ENCODE assay signal across 17 mouse cellular contexts in genomic region chr14:28068021-28068420, GRCm38 (mm10).
A peak's percentile ranks its signal among the peaks of the same experiment; 100 is the strongest.
DNase-seq lines count a peak whose midpoint lies in the region; ATAC-seq lines count a peak whose summit lies in the region.
"Had no signal": no experiment of that assay in that cellular context is flagged by ENCODE, and none has a peak within 500 bp of the region (broad histone marks: within the 10 kb centered on the region; RNA-seq: fewer than 3 reads in every experiment).

No protein-coding gene starts in this region.

- H3K9me3 ChIP-seq in hindbrain, embryonic 11.5 days (ENCODE audit: control insufficient read depth, low read length): no peaks in the 10 kb centered on the region
- no peaks in the 10 kb centered on the region for H3K9me3 ChIP-seq in hindbrain, embryonic 16.5 days (ENCODE audit: control insufficient read depth, low read length)
- H3K9me3 ChIP-seq in midbrain, embryonic 10.5 days (replicated peaks): no peaks in the 10 kb centered on the region
- no peaks in the 10 kb centered on the region for H3K9me3 ChIP-seq in midbrain, embryonic 15.5 days
- H3K9me3 ChIP-seq in midbrain, embryonic 14.5 days (ENCODE audit: control insufficient read depth, low read length): no peaks in the 10 kb centered on the region
- H3K9me3 ChIP-seq: heart, embryonic 12.5 days; limb, embryonic 10.5 days; liver, embryonic 12.5 days had no signal

- H3K9ac ChIP-seq in hindbrain, embryonic 11.5 days (ENCODE audit: low read depth, low read length): no peak overlapping the region
- H3K9ac ChIP-seq in hindbrain, embryonic 16.5 days (ENCODE audit: low read depth, low read length): no peak overlapping the region
- H3K9ac ChIP-seq in midbrain, embryonic 15.5 days: no peak overlapping the region
- no peak overlapping the region for H3K9ac ChIP-seq in midbrain, embryonic 14.5 days (replicated peaks; ENCODE audit: low read length)
- H3K9ac ChIP-seq: heart, embryonic 12.5 days; liver, embryonic 12.5 days had no signal

- WGBS in hindbrain, embryonic 11.5 days: 57% methylated on average over 12 of the region's 12 CpGs
- 30% methylated on average over 12 of the region's 12 CpGs for WGBS in hindbrain, embryonic 16.5 days
- WGBS in midbrain, embryonic 10.5 days: 57% methylated on average over 12 of the region's 12 CpGs
- WGBS in midbrain, embryonic 15.5 days: 28% methylated on average over 12 of the region's 12 CpGs
- 33% methylated on average over 12 of the region's 12 CpGs for WGBS in midbrain, embryonic 14.5 days

- H3K4me2 ChIP-seq in hindbrain, embryonic 11.5 days (replicated peaks; ENCODE audit: low read depth, low read length): no peak overlapping the region
- no peak overlapping the region for H3K4me2 ChIP-seq in hindbrain, embryonic 16.5 days (ENCODE audit: low read length)
- no peak overlapping the region for H3K4me2 ChIP-seq in midbrain, embryonic 15.5 days
- H3K4me2 ChIP-seq in midbrain, embryonic 14.5 days (ENCODE audit: low read length): no peak overlapping the region
- H3K4me2 ChIP-seq: heart, embryonic 12.5 days; liver, embryonic 12.5 days had no signal

- no peaks in the 10 kb centered on the region for H3K27me3 ChIP-seq in hindbrain, embryonic 11.5 days (ENCODE audit: control insufficient read depth, insufficient read depth, low read length)
- H3K27me3 ChIP-seq in hindbrain, embryonic 16.5 days (replicated peaks; ENCODE audit: control insufficient read depth, insufficient read depth, low read length): no peaks in the 10 kb centered on the region
- peaks cover 6% of the 10 kb centered on the region; the same call in 1 of the 2 replicates for H3K27me3 ChIP-seq in midbrain, embryonic 10.5 days (ENCODE audit: low read depth, poor library complexity, severe bottlenecking)
- H3K27me3 ChIP-seq in midbrain, embryonic 15.5 days (replicated peaks): no peaks in the 10 kb centered on the region
- no peaks in the 10 kb centered on the region for H3K27me3 ChIP-seq in midbrain, embryonic 14.5 days (ENCODE audit: control insufficient read depth, insufficient read depth, low read length)
- H3K27me3 ChIP-seq: heart, embryonic 12.5 days; liver, embryonic 12.5 days had no signal

- H3K36me3 ChIP-seq in hindbrain, embryonic 11.5 days (ENCODE audit: control insufficient read depth, insufficient read depth, low read length): no peaks in the 10 kb centered on the region
- H3K36me3 ChIP-seq in hindbrain, embryonic 16.5 days (ENCODE audit: control insufficient read depth, insufficient read depth, low read length): no peaks in the 10 kb centered on the region
- H3K36me3 ChIP-seq in midbrain, embryonic 10.5 days: no peaks in the 10 kb centered on the region
- H3K36me3 ChIP-seq in midbrain, embryonic 15.5 days (replicated peaks): no peaks in the 10 kb centered on the region
- H3K36me3 ChIP-seq in midbrain, embryonic 14.5 days (ENCODE audit: control insufficient read depth, insufficient read depth, low read length): no peaks in the 10 kb centered on the region
- H3K36me3 ChIP-seq: G1E; heart, embryonic 12.5 days; limb, embryonic 10.5 days; liver, embryonic 12.5 days had no signal

- no peaks in the 10 kb centered on the region for H3K4me1 ChIP-seq in hindbrain, embryonic 11.5 days (replicated peaks; ENCODE audit: control insufficient read depth, insufficient read depth, low read length)
- H3K4me1 ChIP-seq in hindbrain, embryonic 16.5 days (ENCODE audit: control insufficient read depth, insufficient read depth, low read depth, low read length): no peaks in the 10 kb centered on the region
- H3K4me1 ChIP-seq in midbrain, embryonic 10.5 days: peaks cover 14% of the 10 kb centered on the region
- H3K4me1 ChIP-seq in midbrain, embryonic 15.5 days: peaks cover 4% of the 10 kb centered on the region; the same call in 1 of the 2 replicates
- no peaks in the 10 kb centered on the region for H3K4me1 ChIP-seq in midbrain, embryonic 14.5 days (ENCODE audit: control insufficient read depth, insufficient read depth, low read length)
- H3K4me1 ChIP-seq: heart, embryonic 12.5 days; limb, embryonic 10.5 days; liver, embryonic 12.5 days had no signal

- no peak overlapping the region for H3K4me3 ChIP-seq in hindbrain, embryonic 11.5 days (ENCODE audit: low read depth, low read length)
- H3K4me3 ChIP-seq in hindbrain, embryonic 16.5 days (ENCODE audit: low read length): no peak overlapping the region
- H3K4me3 ChIP-seq in midbrain, embryonic 10.5 days: no peak overlapping the region
- H3K4me3 ChIP-seq in midbrain, embryonic 15.5 days: no peak overlapping the region
- no peak overlapping the region for H3K4me3 ChIP-seq in midbrain, embryonic 14.5 days (replicated peaks; ENCODE audit: low read depth, low read length)
- H3K4me3 ChIP-seq: heart, embryonic 12.5 days; limb, embryonic 10.5 days; liver, embryonic 12.5 days had no signal

- ATAC-seq in hindbrain, embryonic 11.5 days (ENCODE audit: low FRiP score): peak; percentile 47; the same call in 1 of the 2 replicates
- ATAC-seq in hindbrain, embryonic 16.5 days: no peak
- ATAC-seq in midbrain, embryonic 15.5 days (replicated peaks): no peak
- no peak for ATAC-seq in midbrain, embryonic 14.5 days (ENCODE audit: low FRiP score, low TSS enrichment)
- ATAC-seq: inflammation-experienced regulatory T-cells, adult 6 months; liver, embryonic 12.5 days had no signal

- no peak overlapping the region for H3K27ac ChIP-seq in hindbrain, embryonic 11.5 days (ENCODE audit: low read depth, low read length)
- no peak overlapping the region for H3K27ac ChIP-seq in hindbrain, embryonic 16.5 days (ENCODE audit: low read depth, low read length)
- H3K27ac ChIP-seq in midbrain, embryonic 10.5 days (replicated peaks): no peak overlapping the region
- no peak overlapping the region for H3K27ac ChIP-seq in midbrain, embryonic 15.5 days
- no peak overlapping the region for H3K27ac ChIP-seq in midbrain, embryonic 14.5 days (replicated peaks; ENCODE audit: low read depth, low read length)
- H3K27ac ChIP-seq: kidney, postnatal 0 days; limb, embryonic 10.5 days; liver, embryonic 12.5 days had no signal

- peak; percentile 27 for DNase-seq in hindbrain, embryonic 11.5 days (ENCODE audit: low spot score)
- DNase-seq in midbrain, embryonic 10.5 days (ENCODE audit: low spot score): peak; percentile 24
- DNase-seq in embryo, embryonic 10.5 days (ENCODE audit: low spot score): peak; percentile 55
- DNase-seq in midbrain, embryonic 14.5 days: peak; percentile 33
- DNase-seq in heart, adult 8-10 months (ENCODE audit: low spot score): no peak
- DNase-seq: cerebellum, adult 2 months; heart, postnatal 36 days; layer of hippocampus, adult 9-11 months; lung, postnatal 36 days had no signal
